Mouse (Mus musculus) CD4-positive, CD25-positive, alpha-beta regulatory T cell, adult 4 months (primary cell): Measurements from ENCODE around the gene Hbb-bs. TPM values are rescaled to one million over a fixed set of nuclear protein-coding genes. Genes with fewer than 3 reads are reported as not detected.
"Not testable (repeated sequence)": the region's sequence is repeated elsewhere in the genome, so short reads cannot be mapped to it uniquely, and the experiment has no call there.

Experiments used
- ATAC-seq: one replicate; pipeline ENCODE4 v1.8.0; 2017
- polyA plus RNA-seq, 2 experiments: library from polyadenylated mRNA; unstranded; fragments of 100-300 nt; shearing (Covaris generic); gene quantifications; one replicate each; pipeline ENCODE4 v1.2.1; 2017

Hbb-bs gene
- polyA plus RNA-seq, 2 experiments from 2014 or later, result 3.4 to 7.7 TPM

DNA sequence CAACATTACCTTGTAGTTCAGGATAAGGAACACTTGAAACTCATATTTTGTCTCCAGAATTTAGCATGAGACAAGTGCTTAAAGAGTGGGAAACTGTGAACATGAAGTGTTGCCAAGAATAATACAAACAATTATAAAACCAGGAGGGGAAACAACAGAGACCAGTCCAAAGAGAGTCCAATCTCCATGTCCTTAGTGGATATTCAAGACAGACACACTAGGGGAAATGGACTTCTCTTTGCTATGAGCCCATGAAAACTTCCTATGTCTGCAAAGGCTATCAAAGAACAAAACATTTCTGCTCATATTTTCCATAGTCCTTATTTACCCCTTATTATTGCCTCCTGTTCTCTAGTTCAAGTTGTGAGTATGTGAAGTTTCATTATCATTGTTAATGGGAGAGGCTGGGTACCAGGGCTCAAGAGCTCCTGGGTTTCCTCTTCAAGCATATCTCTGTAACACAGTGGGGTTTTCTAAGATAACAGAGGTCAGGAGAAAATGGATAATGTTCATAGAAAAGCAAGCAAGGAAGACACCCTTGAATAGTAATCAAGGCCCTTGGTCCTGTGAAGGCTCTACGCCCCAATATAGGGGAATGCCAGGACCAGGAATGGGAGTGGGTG is 16.6 kb downstream of the Hbb-bs start:
- ATAC-seq, result no peak

DNA sequence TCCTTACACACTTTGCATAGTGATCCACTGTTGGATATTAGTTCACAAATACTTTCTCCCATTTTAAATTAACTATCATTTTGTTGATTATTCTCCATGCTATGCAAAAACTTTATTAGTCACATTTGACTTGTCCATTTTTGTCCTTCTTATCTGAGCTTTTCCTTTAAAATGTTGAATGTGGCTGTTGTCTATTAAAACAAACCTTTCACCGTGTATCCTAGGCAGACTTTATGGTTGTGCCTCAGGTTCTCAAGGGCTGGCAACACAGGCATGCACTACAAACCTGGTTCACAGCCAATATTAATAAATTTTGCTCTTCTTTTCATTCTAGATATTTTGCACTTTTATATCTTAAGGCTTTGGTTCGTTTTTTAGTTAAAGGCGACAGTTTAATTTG is 17.1 kb downstream of the Hbb-bs start:
- no peak for ATAC-seq

DNA sequence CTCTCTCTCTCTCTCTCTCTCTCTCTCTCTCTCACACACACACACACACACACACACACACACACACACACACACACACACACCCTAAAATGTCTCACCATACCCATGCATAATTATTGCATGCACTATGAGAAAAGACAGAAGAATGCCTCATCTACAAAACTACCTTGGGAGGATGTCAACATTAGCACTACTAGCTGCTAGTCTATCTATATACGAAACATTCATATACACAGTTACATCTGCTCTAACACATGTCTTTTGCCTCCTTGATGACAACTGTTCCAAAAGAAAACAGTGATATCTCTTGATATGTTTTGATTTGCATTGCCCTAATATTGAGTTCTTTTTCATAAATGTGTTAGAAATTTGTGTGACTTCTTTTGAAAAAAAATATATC is 17.6 kb downstream of the Hbb-bs start:
- no peak for ATAC-seq

DNA sequence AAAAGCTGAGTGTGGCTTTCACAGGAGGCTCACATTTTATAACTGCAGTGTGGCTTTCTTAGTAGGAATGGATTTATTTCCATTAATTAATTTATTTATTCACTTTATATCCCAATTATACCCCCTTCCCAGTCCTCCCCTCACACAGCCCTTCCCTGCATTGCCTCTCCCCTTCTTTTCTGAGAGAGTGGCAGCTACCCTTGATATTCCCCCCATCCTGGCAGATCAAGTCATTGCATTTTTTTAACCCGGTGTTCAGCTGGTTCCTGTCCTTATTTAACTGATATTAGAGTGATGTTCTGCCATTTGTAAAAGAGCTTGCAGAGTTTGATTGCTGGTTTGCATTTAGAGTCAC is 18.1 kb downstream of the Hbb-bs start:
- ATAC-seq, result no peak

DNA sequence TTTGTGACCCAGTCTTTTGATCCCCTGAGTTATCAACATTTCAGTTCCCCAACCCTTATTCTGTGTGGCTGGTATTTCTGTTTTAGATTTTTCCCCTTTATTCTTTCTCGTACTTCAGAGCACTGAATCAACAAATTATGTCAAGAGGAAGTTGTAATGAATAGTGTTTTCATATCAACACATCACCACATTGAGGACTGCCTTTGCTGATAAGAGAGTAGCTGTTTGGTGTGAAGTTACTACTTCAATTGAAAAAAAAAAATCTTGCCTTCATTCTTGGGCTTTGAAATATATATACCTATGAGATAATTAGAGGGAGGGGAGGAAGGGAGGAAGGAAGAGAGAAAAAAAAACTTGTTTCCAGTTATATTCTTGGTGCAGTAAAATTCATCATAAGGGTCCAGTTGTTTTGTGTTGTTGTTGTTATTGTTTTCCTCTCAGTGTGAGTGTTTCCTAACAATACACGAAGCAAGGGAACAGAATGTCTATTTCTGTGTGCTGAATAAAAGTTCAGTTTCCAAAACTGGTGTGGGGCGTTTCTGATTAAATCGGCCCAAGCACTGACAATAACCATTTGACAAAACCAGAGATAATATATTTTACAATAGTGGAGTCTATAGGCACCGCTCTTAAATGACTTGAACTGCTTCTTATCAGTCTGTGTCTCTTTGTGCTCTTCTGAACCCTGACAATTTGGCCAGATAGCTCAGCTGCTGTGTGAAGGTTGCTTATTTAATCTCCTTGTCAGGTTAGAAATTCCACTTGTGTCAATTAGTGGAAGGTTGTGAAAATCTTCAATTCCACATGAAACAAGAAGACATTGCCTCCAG is 18.7 kb downstream of the Hbb-bs start:
- ATAC-seq, result no peak

DNA sequence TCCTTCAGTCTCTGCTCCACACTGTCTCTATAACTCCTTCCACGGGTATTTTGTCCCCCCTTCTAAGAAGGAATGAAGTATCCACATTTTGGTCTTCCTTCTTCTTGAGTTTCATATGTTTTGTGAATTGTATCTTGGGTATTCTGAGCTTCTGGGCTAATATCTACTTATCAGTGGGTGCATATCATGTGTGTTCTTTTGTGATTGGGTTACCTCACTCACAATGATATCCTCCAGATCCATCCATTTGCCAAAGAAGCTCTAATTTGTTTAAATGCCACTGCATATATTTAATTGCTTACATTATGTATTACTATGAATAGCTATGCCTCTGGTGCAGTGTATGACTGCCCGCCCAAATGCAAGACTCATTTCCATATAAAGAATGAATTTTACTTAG is 19.8 kb downstream of the Hbb-bs start:
- not testable (repeated sequence) for ATAC-seq

DNA sequence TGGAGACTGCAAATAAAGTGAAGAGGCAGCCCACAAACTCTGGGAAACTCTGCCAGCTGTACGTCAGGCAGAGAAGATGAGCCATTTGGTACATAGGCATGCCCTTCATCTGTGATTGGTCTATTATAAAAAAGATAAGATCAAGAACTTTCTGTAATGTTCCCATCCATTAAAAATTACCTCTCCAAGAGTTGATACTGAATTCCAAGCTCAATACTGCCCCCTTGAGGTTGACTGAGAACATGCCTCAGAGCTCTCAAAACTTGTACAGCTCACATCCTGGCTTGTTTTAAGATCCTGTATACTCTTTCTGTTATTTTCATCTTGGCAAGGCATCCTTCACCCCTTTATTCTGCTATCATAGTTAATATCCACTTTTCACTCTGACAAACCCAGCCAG is 21.0 kb downstream of the Hbb-bs start:
- peak; percentile 53 for ATAC-seq

DNA sequence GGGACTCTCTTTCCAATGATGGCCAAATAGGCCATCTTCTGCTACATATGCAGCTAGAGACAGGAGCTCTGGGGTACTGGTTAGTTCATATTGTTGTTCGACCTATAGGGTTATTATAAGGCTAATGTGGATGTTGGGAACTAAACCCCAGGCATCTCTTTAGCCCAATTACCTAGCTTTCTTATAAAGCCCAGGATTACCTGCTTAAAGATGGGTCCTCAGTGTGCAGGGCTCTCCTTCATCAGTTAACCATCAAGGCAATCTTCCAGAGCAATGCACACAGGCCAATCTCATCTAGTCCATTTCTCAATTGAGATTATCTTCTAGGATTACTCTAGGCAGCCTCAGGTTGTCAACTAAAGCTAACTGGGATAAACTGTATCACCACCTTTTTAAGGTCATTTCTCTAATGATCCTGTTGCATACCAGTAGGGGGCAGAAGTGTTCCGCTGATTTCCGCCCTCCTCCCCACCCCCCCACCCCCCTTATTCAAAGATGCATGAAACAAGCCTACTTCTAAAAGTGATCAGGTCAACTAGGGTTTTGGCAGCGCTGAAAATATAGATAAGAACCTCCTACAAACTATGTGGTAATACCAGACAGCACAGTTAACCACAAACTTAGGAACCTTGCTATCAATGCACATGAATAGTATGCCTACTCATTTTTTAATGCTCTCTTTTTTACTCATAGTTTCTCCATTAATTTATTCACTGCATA is 35.1 kb downstream of the Hbb-bs start:
- ATAC-seq, result no peak

DNA sequence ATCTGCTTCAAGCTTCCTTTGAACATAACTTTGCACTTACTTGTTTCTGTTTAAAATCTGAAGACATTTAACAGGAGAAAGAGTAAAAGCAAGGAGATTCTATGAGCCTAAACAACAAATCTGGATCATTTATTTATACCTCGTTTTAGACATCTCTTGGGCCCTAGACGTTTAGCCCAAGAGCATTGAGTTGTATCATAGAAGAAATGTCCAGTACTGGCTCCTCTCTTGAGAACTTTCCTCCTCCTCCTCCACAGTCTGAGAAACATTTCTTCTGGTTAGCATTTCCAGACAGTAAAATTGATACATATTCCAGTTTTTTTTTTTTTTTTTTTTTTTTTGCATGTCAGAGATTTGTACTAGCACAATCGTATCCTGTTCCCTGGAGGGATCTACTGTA is 36.2 kb downstream of the Hbb-bs start, which contains the start of gene Olfr67:
Gene Olfr67, minus strand, starts transcription at position 101 of the 400 bp plus-strand sequence.
- no peak for ATAC-seq

DNA sequence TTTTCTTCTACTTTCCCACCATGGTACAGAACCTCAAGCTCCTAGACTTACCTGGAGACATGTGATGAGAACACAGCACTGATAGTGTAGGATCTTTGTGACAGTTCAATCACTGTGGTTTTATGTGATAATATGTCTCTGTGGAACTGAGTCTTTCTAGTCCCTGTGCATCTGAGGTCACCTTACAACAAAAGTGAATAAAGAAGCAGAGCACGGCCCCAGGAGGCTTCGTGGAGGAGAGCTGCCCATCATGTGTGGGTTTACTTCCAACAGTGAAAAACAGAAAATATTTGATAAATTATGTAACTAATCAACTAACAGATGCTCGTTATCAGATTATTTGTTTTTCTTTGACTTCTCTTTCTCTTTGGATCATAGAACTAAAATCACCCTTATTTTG is 48.3 kb downstream of the Hbb-bs start, which contains the start of gene Olfr68:
Gene Olfr68, minus strand, starts transcription at position 101 of the 400 bp plus-strand sequence.
- no peak for ATAC-seq

DNA sequence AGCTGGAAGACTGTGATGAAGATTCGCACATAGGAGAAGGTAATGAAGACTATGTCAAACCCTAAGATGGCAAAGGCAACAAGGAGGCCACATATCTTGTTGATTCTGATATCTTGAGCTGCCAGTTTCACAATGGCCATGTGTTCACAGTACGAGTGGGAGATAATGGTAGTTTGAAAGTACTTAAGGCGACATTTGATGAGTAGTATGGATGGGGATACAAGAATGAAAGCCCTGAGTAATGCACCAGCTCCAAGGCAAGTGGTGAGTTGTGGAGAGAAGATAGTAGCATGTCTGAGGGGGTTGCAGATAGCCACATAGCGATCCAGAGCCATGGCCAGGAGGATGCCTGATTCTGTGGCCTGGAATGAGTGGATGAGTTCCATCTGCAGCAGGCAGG is 50.2 kb downstream of the Hbb-bs start:
- not testable (repeated sequence) for ATAC-seq

Other genes starting within 250 kb of the Hbb-bs start
- gene Olfr618, start 238.0 kb downstream of the Hbb-bs start, polyA plus RNA-seq, result not detected
- not detected for gene Olfr619, start 227.5 kb downstream of the Hbb-bs start, polyA plus RNA-seq
- 1 to 10 TPM in 1 of 2 experiments, not detected in 1; 1.3 TPM for gene Olfr620, start 215.6 kb downstream of the Hbb-bs start, polyA plus RNA-seq
- gene Olfr622, start 185.4 kb downstream of the Hbb-bs start, polyA plus RNA-seq, result not detected
- gene Olfr623, start 164.4 kb downstream of the Hbb-bs start, polyA plus RNA-seq, result not detected
- not detected for gene Olfr624, start 156.9 kb downstream of the Hbb-bs start, polyA plus RNA-seq
- gene Olfr625-ps1, start 145.4 kb downstream of the Hbb-bs start, polyA plus RNA-seq, result not detected
- not detected for gene Olfr243, start 113.4 kb downstream of the Hbb-bs start, polyA plus RNA-seq
- gene Olfr628, start 97.7 kb downstream of the Hbb-bs start, polyA plus RNA-seq, result not detected
- gene Olfr629, start 83.2 kb downstream of the Hbb-bs start, polyA plus RNA-seq, result not detected
- gene Olfr630, start 70.8 kb downstream of the Hbb-bs start, polyA plus RNA-seq, result not detected
- gene Olfr69, start 56.5 kb downstream of the Hbb-bs start, polyA plus RNA-seq, result not detected
- not detected for gene Olfr68, start 48.4 kb downstream of the Hbb-bs start, polyA plus RNA-seq
- gene Olfr67, start 36.3 kb downstream of the Hbb-bs start, polyA plus RNA-seq, result not detected
- gene Hbb-bt, start 14.1 kb downstream of the Hbb-bs start, polyA plus RNA-seq, result 1 to 10 TPM in 1 of 2 experiments, not detected in 1; 2.4 TPM
- gene Hbb-bh2, start 12.4 kb upstream of the Hbb-bs start, polyA plus RNA-seq, result not detected
- gene Hbb-bh1, start 15.1 kb upstream of the Hbb-bs start, polyA plus RNA-seq, result not detected
- gene Hbb-y, start 25.1 kb upstream of the Hbb-bs start, polyA plus RNA-seq, result not detected
- gene Olfr66, start 58.2 kb upstream of the Hbb-bs start, polyA plus RNA-seq, result under 1 TPM in 1 of 2 experiments, not detected in 1; 0.13 TPM
- gene Olfr64, start 66.4 kb upstream of the Hbb-bs start, polyA plus RNA-seq, result under 1 TPM in 1 of 2 experiments, not detected in 1; 0.07 TPM
- not detected for gene Olfr65, start 75.4 kb upstream of the Hbb-bs start, polyA plus RNA-seq
- not detected for gene Olfr631, start 100.7 kb upstream of the Hbb-bs start, polyA plus RNA-seq
- gene Olfr632, start 106.3 kb upstream of the Hbb-bs start, polyA plus RNA-seq, result not detected
- not detected for gene Olfr633, start 116.3 kb upstream of the Hbb-bs start, polyA plus RNA-seq
- under 1 TPM in 1 of 2 experiments, not detected in 1; 0.05 TPM for gene Olfr635, start 143.1 kb upstream of the Hbb-bs start, polyA plus RNA-seq
- not detected for gene Olfr638, start 170.7 kb upstream of the Hbb-bs start, polyA plus RNA-seq
- under 1 TPM in 1 of 2 experiments, not detected in 1; 0.08 TPM for gene Olfr639, start 189.2 kb upstream of the Hbb-bs start, polyA plus RNA-seq
- not detected for gene Olfr640, start 197.5 kb upstream of the Hbb-bs start, polyA plus RNA-seq
- gene Olfr641, start 207.3 kb upstream of the Hbb-bs start, polyA plus RNA-seq, result not detected
- not detected for gene Olfr642, start 224.6 kb upstream of the Hbb-bs start, polyA plus RNA-seq
- gene 4930516K23Rik, start 233.3 kb upstream of the Hbb-bs start, polyA plus RNA-seq, result not detected
- gene Olfr644, start 243.8 kb upstream of the Hbb-bs start, polyA plus RNA-seq, result not detected